Mouse (Mus musculus) ES-Bruce4 (cell line): ENCODE results near the gene Cd48. TPM values are rescaled to one million over a fixed set of nuclear protein-coding genes. Genes with fewer than 3 reads are reported as not detected.

Experiments
- H3K27ac ChIP-seq: 2 replicates; pipeline ENCODE4 v1.5.1; 2012; ENCODE audit warnings: low read length, inconsistent platforms; ENCODE audit not compliant: insufficient read depth
- H3K27me3 ChIP-seq: 2 replicates; pipeline ENCODE4 v1.6.1; 2012; ENCODE audit warnings: mild to moderate bottlenecking, low read length, inconsistent platforms; ENCODE audit not compliant: control insufficient read depth, poor library complexity, insufficient read depth, severe bottlenecking
- H3K36me3 ChIP-seq: 2 replicates; pipeline ENCODE4 v1.6.1; 2012; ENCODE audit warnings: inconsistent platforms, mild to moderate bottlenecking, low read length, moderate library complexity; ENCODE audit not compliant: control insufficient read depth, poor library complexity, insufficient read depth, severe bottlenecking
- H3K4me1 ChIP-seq: one replicate; pipeline ENCODE4 v1.8.1; 2011; ENCODE audit warnings: low read length; ENCODE audit not compliant: control insufficient read depth, insufficient read depth
- H3K4me3 ChIP-seq: 2 replicates; pipeline ENCODE4 v1.5.1; 2011; ENCODE audit warnings: low read depth, mild to moderate bottlenecking, low read length
- H3K9ac ChIP-seq: 2 replicates; pipeline ENCODE4 v1.6.1; 2012; ENCODE audit warnings: low read depth, mild to moderate bottlenecking, inconsistent platforms; ENCODE audit not compliant: poor library complexity, severe bottlenecking
- H3K9me3 ChIP-seq: replicated peaks from 2 replicates; pipeline ENCODE4 v1.6.1; 2012; ENCODE audit warnings: mild to moderate bottlenecking, low read length, inconsistent platforms; ENCODE audit not compliant: control insufficient read depth, poor library complexity, insufficient read depth, severe bottlenecking
- CTCF ChIP-seq: IDR thresholded peaks from one replicate; pipeline ENCODE4 v1.8.1; 2011; ENCODE audit warnings: low read depth, low read length
- EP300 ChIP-seq: IDR thresholded peaks from 2 replicates; pipeline ENCODE4 v1.6.1; 2011; ENCODE audit warnings: low read depth, low read length; ENCODE audit not compliant: insufficient read depth
- POLR2A ChIP-seq: IDR thresholded peaks from one replicate; pipeline ENCODE4 v1.8.1; 2011; ENCODE audit warnings: low read length; ENCODE audit not compliant: insufficient read depth
- polyA plus RNA-seq: library from polyadenylated mRNA; stranded (reverse); fragments of >200 nt; gene quantifications from 2 replicates; pipeline ENCODE4 v1.2.4, GENCODE M21; 2011; ENCODE audit warnings: low read depth; ENCODE audit not compliant: missing spikeins, insufficient read depth, insufficient read length

Cd48 gene
- polyA plus RNA-seq, result not detected in 2 replicates

DNA sequence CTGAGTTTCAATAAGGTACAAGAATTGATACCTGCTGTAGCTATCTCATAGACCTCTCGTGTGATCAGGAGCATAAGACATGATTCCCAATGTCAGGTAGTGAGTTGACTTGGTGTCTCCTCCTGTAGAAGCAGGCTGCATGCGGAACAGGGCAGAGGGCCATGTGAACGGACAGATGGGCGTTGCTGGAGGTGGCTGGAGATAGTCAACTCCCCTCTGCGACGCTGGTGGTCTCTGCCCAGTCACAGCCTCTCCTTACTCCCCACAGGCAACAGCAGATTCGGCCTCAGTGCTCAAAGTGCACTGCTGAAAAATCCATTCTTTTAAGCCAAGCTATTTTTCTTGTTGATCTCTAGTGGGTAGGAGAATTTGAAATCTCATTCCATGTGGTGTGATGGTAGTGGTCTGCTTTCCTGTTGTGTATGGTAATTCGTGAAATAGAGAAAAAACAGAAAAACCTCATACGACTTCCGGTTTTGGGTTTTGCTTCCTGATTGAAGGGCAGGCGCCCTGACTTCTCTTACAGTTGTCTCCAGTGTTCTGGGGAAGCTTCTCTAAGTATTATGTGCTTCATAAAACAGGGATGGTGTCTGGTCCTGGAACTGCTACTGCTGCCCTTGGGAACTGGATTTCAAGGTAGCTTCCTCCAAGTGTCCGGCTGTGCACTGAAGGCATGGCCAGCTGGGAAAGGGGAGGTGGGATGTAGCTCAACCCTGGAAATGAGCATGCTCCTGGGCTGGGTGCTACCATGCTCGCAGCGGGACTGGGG lies at the start of gene Cd48:
Cd48 (plus strand) TSS at position 479 of the 769 bp plus-strand sequence.
- no peak for TF ChIP-seq POLR2A
- no peak for TF ChIP-seq CTCF
- no peak for TF ChIP-seq EP300
- H3K27me3 ChIP-seq, result no peaks in the 10 kb centered on the region
- H3K9me3 ChIP-seq, result no peaks in the 10 kb centered on the region
- H3K4me1 ChIP-seq, result peaks cover 2% of the 10 kb centered on the region
- H3K4me3 ChIP-seq, result no peak within 1 kb of the TSS
- no peaks in the 10 kb centered on the region for H3K36me3 ChIP-seq
- H3K27ac ChIP-seq, result no peak within 1 kb of the TSS
- no peak within 1 kb of the TSS for H3K9ac ChIP-seq

DNA sequence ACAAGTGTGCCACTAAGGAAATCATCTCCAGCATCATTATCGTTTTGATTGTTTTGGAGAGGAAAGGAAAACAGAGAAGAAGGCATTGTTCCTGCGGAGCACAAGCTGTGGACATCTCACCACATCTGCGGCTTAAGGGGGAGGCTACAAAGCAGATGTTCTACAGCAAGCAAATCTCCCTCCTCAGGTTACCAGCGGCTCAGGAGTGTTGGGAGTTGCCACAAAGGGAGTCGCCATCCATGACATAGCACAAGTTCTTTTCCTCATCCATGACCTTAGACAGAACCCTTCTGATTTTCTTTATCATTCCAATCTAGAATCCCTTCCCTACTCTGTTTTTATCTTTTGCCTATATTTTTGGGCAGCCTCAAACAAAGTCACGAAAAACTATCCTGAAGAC lies 46.1 kb upstream of the Cd48 start:
- H3K36me3 ChIP-seq, result no peaks in the 10 kb centered on the region
- H3K27ac ChIP-seq, result no peak overlapping the region
- no peak overlapping the region for H3K9ac ChIP-seq
- no peaks in the 10 kb centered on the region for H3K9me3 ChIP-seq
- H3K4me1 ChIP-seq, result no peaks in the 10 kb centered on the region
- H3K27me3 ChIP-seq, result no peaks in the 10 kb centered on the region
- H3K4me3 ChIP-seq, result no peak overlapping the region
- no peak for TF ChIP-seq POLR2A
- TF ChIP-seq CTCF, result no peak
- no peak for TF ChIP-seq EP300

DNA sequence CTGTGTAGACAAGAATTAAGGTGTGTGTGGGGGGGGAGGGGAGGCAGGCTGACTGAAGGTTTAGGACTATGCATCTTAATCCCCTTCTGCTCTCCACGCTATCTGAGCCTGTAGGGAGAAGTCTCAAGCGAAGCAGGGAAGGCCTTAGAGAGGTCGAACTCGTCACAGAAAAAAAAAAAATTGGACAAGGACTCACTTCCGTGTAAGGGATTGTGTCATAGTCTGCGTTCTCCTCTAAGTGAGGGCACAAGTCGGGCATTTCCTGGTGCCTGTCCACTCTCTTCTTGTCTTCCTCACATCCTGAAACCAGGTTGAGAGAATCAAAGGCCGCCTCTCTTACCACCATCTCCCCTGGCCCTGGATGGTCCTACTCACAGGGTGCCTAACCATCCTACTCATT lies 44.7 kb upstream of the Cd48 start:
- no peak for TF ChIP-seq EP300
- TF ChIP-seq POLR2A, result no peak
- no peaks in the 10 kb centered on the region for H3K27me3 ChIP-seq
- no peak overlapping the region for H3K4me3 ChIP-seq
- no peak overlapping the region for H3K9ac ChIP-seq
- no peaks in the 10 kb centered on the region for H3K9me3 ChIP-seq
- H3K4me1 ChIP-seq, result no peaks in the 10 kb centered on the region
- H3K36me3 ChIP-seq, result no peaks in the 10 kb centered on the region
- H3K27ac ChIP-seq, result no peak overlapping the region

DNA sequence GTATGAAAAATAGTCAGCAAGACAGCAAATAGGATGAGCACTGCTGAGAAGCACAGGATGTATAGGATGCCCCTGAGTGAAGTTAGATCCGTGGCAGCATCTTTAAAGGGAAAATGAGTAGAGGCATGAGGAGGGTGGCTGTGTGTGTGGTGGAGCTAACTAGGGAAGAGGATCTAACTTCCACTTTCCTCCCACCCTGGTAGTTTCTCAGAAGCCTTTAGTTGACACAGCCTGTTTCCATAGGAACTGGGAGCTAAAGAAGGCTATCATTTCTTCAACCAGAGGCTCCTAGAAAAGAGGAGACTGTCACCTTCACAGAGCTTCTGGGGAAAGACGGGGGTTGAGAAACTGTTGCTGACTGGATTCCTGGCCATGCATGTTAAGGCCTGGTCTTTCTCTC lies 43.1 kb upstream of the Cd48 start:
- no peak overlapping the region for H3K27ac ChIP-seq
- no peaks in the 10 kb centered on the region for H3K27me3 ChIP-seq
- no peaks in the 10 kb centered on the region for H3K9me3 ChIP-seq
- TF ChIP-seq EP300, result no peak
- no peak for TF ChIP-seq CTCF
- no peak for TF ChIP-seq POLR2A
- H3K36me3 ChIP-seq, result no peaks in the 10 kb centered on the region
- H3K9ac ChIP-seq, result no peak overlapping the region
- H3K4me3 ChIP-seq, result no peak overlapping the region
- no peaks in the 10 kb centered on the region for H3K4me1 ChIP-seq

- no peaks in the 10 kb centered on the region for H3K27me3 ChIP-seq
- no peak overlapping the region for H3K27ac ChIP-seq
- no peak overlapping the region for H3K9ac ChIP-seq
- H3K4me1 ChIP-seq, result no peaks in the 10 kb centered on the region
- H3K9me3 ChIP-seq, result no peaks in the 10 kb centered on the region
- H3K36me3 ChIP-seq, result no peaks in the 10 kb centered on the region
- no peak overlapping the region for H3K4me3 ChIP-seq
- TF ChIP-seq POLR2A, result no peak
- TF ChIP-seq EP300, result no peak
- TF ChIP-seq CTCF, result no peak
Measured at GRCm38 (mm10) chr1:171640796-171641195, 41.0 kb upstream of the Cd48 start.

GRCm38 (mm10) chr1:171643612-171644011 lies 38.2 kb upstream of the Cd48 start:
- Histone ChIP-seq H3K27me3 (no peaks in the 10 kb centered on the region), H3K27ac (no peak overlapping the region), H3K9me3 (no peaks in the 10 kb centered on the region), H3K4me1 (no peaks in the 10 kb centered on the region), H3K9ac (no peak overlapping the region), H3K4me3 (no peak overlapping the region), H3K36me3 (no peaks in the 10 kb centered on the region)
- TF ChIP-seq POLR2A (no peak), EP300 (no peak), CTCF (no peak)
